Mouse (Mus musculus) spleen, adult 2 months (tissue): ENCODE measurements around the gene C530025M09Rik.

Experiments used
- CTCF ChIP-seq: fragments of 200-500 bp; IDR thresholded peaks from 2 replicates; pipeline ENCODE4 v1.5.1; 2011; ENCODE audit warnings: mild to moderate bottlenecking, inconsistent platforms; ENCODE audit not compliant: insufficient read depth, insufficient read length, insufficient replicate concordance; ENCODE audit errors: extremely low read depth
- POLR2A ChIP-seq: fragments of 200-500 bp; IDR thresholded peaks from 2 replicates; pipeline ENCODE4 v1.6.1; 2011; ENCODE audit warnings: low read depth, low read length, inconsistent platforms

GRCm38 (mm10) chr2:149848778-149849177 is 17.8 kb upstream of the C530025M09Rik start:
- TF ChIP-seq POLR2A (no peak), CTCF (no peak)
